Mouse (Mus musculus): ENCODE measurements around the gene Rnf224. TPM values are rescaled to one million over a fixed set of nuclear protein-coding genes. Genes with fewer than 3 reads are reported as not detected.
A peak's percentile ranks its signal among the peaks of the same experiment; 100 is the strongest.

Rnf224 gene
- total and polyA plus RNA-seq, 3 experiments, result 0.10 TPM; not detected in 2

DNA sequence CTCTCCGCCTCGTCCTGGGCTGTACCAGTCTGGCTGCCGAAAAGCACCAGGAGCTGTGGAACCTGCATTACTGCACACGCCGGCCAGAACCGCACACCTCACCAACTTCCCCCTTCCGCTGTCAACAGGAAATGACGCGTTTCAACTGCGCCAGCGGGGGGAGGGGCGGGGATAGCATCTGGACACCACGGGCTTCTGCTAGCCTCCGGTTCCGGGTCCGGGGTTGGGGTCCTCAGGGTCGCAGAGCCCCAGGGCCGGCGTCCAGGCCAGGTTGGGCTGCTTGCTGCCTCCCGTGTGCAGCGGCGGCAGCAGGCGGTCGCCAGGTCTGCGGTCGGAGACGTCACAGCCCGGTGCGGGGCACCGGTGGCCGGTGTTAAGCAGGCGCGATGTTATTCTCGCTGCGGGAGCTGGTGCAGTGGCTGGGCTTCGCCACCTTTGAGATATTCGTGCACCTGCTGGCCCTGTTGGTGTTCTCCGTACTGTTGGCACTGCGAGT is 18.7 kb upstream of the Rnf224 start, which contains the start of gene Tmem203 (continued):
- no peak for TF ChIP-seq POLR2AphosphoS5 (IDR thresholded peaks at IDR 0.05; ENCODE audit: borderline replicate concordance, low read depth, low read length)
- no peak for TF ChIP-seq SMC3 (IDR thresholded peaks at IDR 0.05; ENCODE audit: low read depth, low read length)
- TF ChIP-seq CTCF (IDR thresholded peaks at IDR 0.05 in 2 of 3, conservative IDR thresholded peaks at IDR 0.05 in 1 of 3; ENCODE audit: control insufficient read depth in 1 of 3, insufficient read depth in 1 of 3, low read depth in 2 of 3, low read length in 3 of 3, poor library complexity in 1 of 3, severe bottlenecking in 1 of 3), result no peak
- peak; percentile 91 for TF ChIP-seq MYC (IDR thresholded peaks at IDR 0.05; ENCODE audit: low read depth, low read length)
- TF ChIP-seq HCFC1 (IDR thresholded peaks at IDR 0.05; ENCODE audit: low read depth, low read length), result peak; percentile 96
- TF ChIP-seq MXI1 (IDR thresholded peaks at IDR 0.05; ENCODE audit: low read depth, low read length), result peak; percentile 100
- 0 out of 2 replicates have a peak, but pooled peaks have one; percentile 18 for TF ChIP-seq NRF1 (IDR thresholded peaks at IDR 0.05; ENCODE audit: insufficient read depth, low read depth, low read length, poor library complexity, severe bottlenecking)
- TF ChIP-seq GATA1 (IDR thresholded peaks at IDR 0.05; ENCODE audit: low read depth, low read length), result no peak
- peak; percentile 55; the same call in 1 of the 2 replicates for TF ChIP-seq TCF12 (IDR thresholded peaks at IDR 0.05; ENCODE audit: low read depth, low read length)
- no peak for TF ChIP-seq RAD21 (IDR thresholded peaks at IDR 0.05; ENCODE audit: low read depth, low read length)
- TF ChIP-seq CHD2 (IDR thresholded peaks at IDR 0.05; ENCODE audit: low read length), result peak; percentile 74
- no peak for TF ChIP-seq UBTF (IDR thresholded peaks at IDR 0.05; ENCODE audit: borderline replicate concordance, insufficient read depth, low read depth, low read length)
- no peak for TF ChIP-seq TAL1 (IDR thresholded peaks at IDR 0.05; ENCODE audit: low read length)
- TF ChIP-seq MAX (IDR thresholded peaks at IDR 0.05; ENCODE audit: low read length), result peak; percentile 82
- TF ChIP-seq GABPA (IDR thresholded peaks at IDR 0.05; ENCODE audit: low read depth, low read length), result no peak
- TF ChIP-seq NELFE (IDR thresholded peaks at IDR 0.05; ENCODE audit: low read depth, low read length), result peak; percentile 80
- no peak for TF ChIP-seq MEF2A (IDR thresholded peaks at IDR 0.05; ENCODE audit: extremely low read depth, insufficient replicate concordance, low read depth, low read length, poor library complexity, severe bottlenecking)
- TF ChIP-seq ZMIZ1 (IDR thresholded peaks at IDR 0.05; ENCODE audit: low read depth, low read length), result no peak
- peak; percentile 70; the same call in 1 of the 2 replicates for TF ChIP-seq TBP (IDR thresholded peaks at IDR 0.05; ENCODE audit: low read depth, low read length)
- no peak for TF ChIP-seq JUND (IDR thresholded peaks at IDR 0.05; ENCODE audit: low read depth, low read length)
- peak; percentile 65 for TF ChIP-seq POLR2AphosphoS2 (IDR thresholded peaks at IDR 0.05; ENCODE audit: low read length)
- peak; percentile 64 to 83; a peak in 3 of 4 replicates for TF ChIP-seq POLR2A (IDR thresholded peaks at IDR 0.05; ENCODE audit: control insufficient read depth in 1 of 2, insufficient read depth in 1 of 2, low read depth in 1 of 2, low read length in 2 of 2, poor library complexity in 1 of 2)
- TF ChIP-seq ZNF384 (IDR thresholded peaks at IDR 0.05; ENCODE audit: low read depth, low read length), result no peak
- peak; percentile 64; the same call in 1 of the 2 replicates for TF ChIP-seq ETS1 (IDR thresholded peaks at IDR 0.05; ENCODE audit: low read depth, low read length)
- TF ChIP-seq ELF1 (IDR thresholded peaks at IDR 0.05; ENCODE audit: low read depth, low read length), result peak; percentile 98
- TF ChIP-seq SIN3A (IDR thresholded peaks at IDR 0.05; ENCODE audit: low read length), result peak; percentile 100
- no peak for TF ChIP-seq ZC3H11A (IDR thresholded peaks at IDR 0.05; ENCODE audit: low read depth, low read length)
- peak; percentile 93; the same call in 1 of the 2 replicates for TF ChIP-seq MAZ (IDR thresholded peaks at IDR 0.05; ENCODE audit: low read depth, low read length)
